In the genomic region with DNA sequence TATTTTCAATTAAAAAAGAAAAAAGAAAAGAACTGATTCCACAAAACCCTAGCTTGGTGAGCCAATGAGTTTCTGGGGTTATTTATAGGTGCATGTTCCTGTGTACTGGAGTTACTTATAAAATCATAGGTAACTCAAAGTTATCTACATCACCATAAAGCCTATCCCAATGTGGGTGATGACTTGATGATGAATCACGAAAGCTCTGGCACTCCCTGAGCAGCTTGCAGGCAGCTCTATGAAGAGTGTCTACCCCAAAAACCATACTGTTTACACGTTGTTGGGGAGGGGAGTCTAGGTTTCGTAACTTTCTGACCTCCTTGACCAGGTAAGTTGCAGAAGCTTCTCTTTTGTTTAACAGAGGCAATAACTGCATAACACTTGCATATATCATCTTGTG, we compare ENCODE assay signal across 20 mouse cellular contexts.
DNase-seq lines count a peak whose midpoint lies in the region; ATAC-seq and TF ChIP-seq lines count a peak whose summit lies in the region.
"Had no signal": no experiment of that assay in that cellular context is flagged by ENCODE, and none has a peak within 500 bp of the region (broad histone marks: within the 10 kb centered on the region; RNA-seq: fewer than 3 reads in every experiment).

No protein-coding gene starts in this region.

- H3ac ChIP-seq in C2C12 (ENCODE audit: control insufficient read depth, insufficient read length, low read depth): no peak overlapping the region
- H3ac ChIP-seq in myocyte (ENCODE audit: control insufficient read depth, insufficient read length): no peak overlapping the region

- H3K4me2 ChIP-seq in myocyte (ENCODE audit: low read depth): no peak overlapping the region
- H3K4me2 ChIP-seq in forebrain, embryonic 15.5 days (replicated peaks): no peak overlapping the region
- H3K4me2 ChIP-seq: embryonic facial prominence, embryonic 12.5 days; forebrain, embryonic 13.5 days had no signal

- WGBS in forebrain, embryonic 15.5 days: 82% methylated on average over 3 of the region's 3 CpGs

- H3K9me3 ChIP-seq in forebrain, embryonic 15.5 days: no peaks in the 10 kb centered on the region
- H3K9me3 ChIP-seq: embryonic facial prominence, embryonic 10.5 days; embryonic facial prominence, embryonic 12.5 days; forebrain, embryonic 13.5 days had no signal

- no peak overlapping the region for H3K4me3 ChIP-seq in C2C12 (ENCODE audit: insufficient read depth, poor library complexity, severe bottlenecking)
- no peak overlapping the region for H3K4me3 ChIP-seq in myocyte
- no peak overlapping the region for H3K4me3 ChIP-seq in forebrain, embryonic 15.5 days
- H3K4me3 ChIP-seq: embryonic facial prominence, embryonic 10.5 days; embryonic facial prominence, embryonic 12.5 days; forebrain, embryonic 13.5 days had no signal

- H3K27ac ChIP-seq in forebrain, embryonic 15.5 days (replicated peaks): no peak overlapping the region
- H3K27ac ChIP-seq: embryonic facial prominence, embryonic 10.5 days; embryonic facial prominence, embryonic 12.5 days; forebrain, embryonic 13.5 days had no signal

- TF ChIP-seq POLR2A in myocyte (IDR thresholded peaks at IDR 0.05; ENCODE audit: insufficient read length, low read depth): no peak

- no peaks in the 10 kb centered on the region for H3K36me3 ChIP-seq in C2C12 (ENCODE audit: control insufficient read depth, insufficient read depth)
- no peaks in the 10 kb centered on the region for H3K36me3 ChIP-seq in myocyte (ENCODE audit: control insufficient read depth, insufficient read depth)
- no peaks in the 10 kb centered on the region for H3K36me3 ChIP-seq in forebrain, embryonic 15.5 days
- H3K36me3 ChIP-seq: embryonic facial prominence, embryonic 10.5 days; embryonic facial prominence, embryonic 12.5 days had no signal

- no peak overlapping the region for H3K9ac ChIP-seq in forebrain, embryonic 15.5 days (replicated peaks)
- H3K9ac ChIP-seq: embryonic facial prominence, embryonic 12.5 days; forebrain, embryonic 13.5 days had no signal

- no peaks in the 10 kb centered on the region for H3K79me3 ChIP-seq in C2C12 (ENCODE audit: low read depth)

- H3K4me1 ChIP-seq in forebrain, embryonic 15.5 days: no peaks in the 10 kb centered on the region
- H3K4me1 ChIP-seq: embryonic facial prominence, embryonic 10.5 days; embryonic facial prominence, embryonic 12.5 days; forebrain, embryonic 13.5 days had no signal

- peak; percentile 7 for DNase-seq in 3134 (ENCODE audit: extremely low read depth, insufficient read length, low spot score)
- no peak for DNase-seq in gastrocnemius, adult 18-20 months (ENCODE audit: low spot score)
- DNase-seq: adrenal gland, adult 8-10 months; adrenal gland, postnatal 14 days; adrenal gland, postnatal 36 days; B cell, adult 2 months; cerebellum, adult 11-12 months; cerebellum, adult 2 months; cerebellum, adult 9-10 months; cerebellum, postnatal 10 days; cerebellum, postnatal 25 days had no signal

- H3K27me3 ChIP-seq in C2C12 (ENCODE audit: control insufficient read depth, insufficient read depth, insufficient read length) (no peaks in the 10 kb centered on the region), myocyte (ENCODE audit: control insufficient read depth, insufficient read depth, insufficient read length) (no peaks in the 10 kb centered on the region)
- H3K27me3 ChIP-seq in forebrain, embryonic 15.5 days: no peaks in the 10 kb centered on the region
- H3K27me3 ChIP-seq: embryonic facial prominence, embryonic 12.5 days; forebrain, embryonic 13.5 days; Patski had no signal

- no peak for TF ChIP-seq CTCF in C2C12 (IDR thresholded peaks at IDR 0.05; ENCODE audit: control insufficient read depth, insufficient read depth, insufficient read length)

- ATAC-seq in forebrain, embryonic 15.5 days (replicated peaks): no peak
- ATAC-seq: activated CD4-positive, CD25-positive, alpha-beta regulatory T cell, adult 4 months; forebrain, embryonic 13.5 days; forebrain, embryonic 16.5 days; Patski had no signal

- H3K79me2 ChIP-seq in C2C12 (ENCODE audit: control insufficient read depth, insufficient read depth) (no peaks in the 10 kb centered on the region), myocyte (ENCODE audit: control insufficient read depth, insufficient read depth) (no peaks in the 10 kb centered on the region)

TF ChIP-seq in C2C12, 6 proteins besides CTCF, POLR2A, EP300 and RAD21:
- TF ChIP-seq CEBPB (IDR thresholded peaks at IDR 0.05; ENCODE audit: low read depth): peak; percentile 72
- TF ChIP-seq MYOG (IDR thresholded peaks at IDR 0.05; ENCODE audit: control insufficient read depth, extremely low read depth, insufficient read length): no peak
- no peak for TF ChIP-seq USF1 (IDR thresholded peaks at IDR 0.05; ENCODE audit: low read depth)
- peak; percentile 78 for TF ChIP-seq FOSL1 (IDR thresholded peaks at IDR 0.05; ENCODE audit: insufficient read depth, low read length, poor library complexity, severe bottlenecking)

TF ChIP-seq in myocyte, 11 proteins besides CTCF, POLR2A, EP300 and RAD21:
- TF ChIP-seq REST (IDR thresholded peaks at IDR 0.05; ENCODE audit: insufficient read depth, insufficient read length): no peak
- no peak for TF ChIP-seq POLR2AphosphoS2 (IDR thresholded peaks at IDR 0.05; ENCODE audit: insufficient read length, low read depth)
- TF ChIP-seq MAX (IDR thresholded peaks at IDR 0.05; ENCODE audit: low read depth): no peak
- no peak for TF ChIP-seq E2F4 (IDR thresholded peaks at IDR 0.05; ENCODE audit: insufficient read depth)
- no peak for TF ChIP-seq USF1 (IDR thresholded peaks at IDR 0.05; ENCODE audit: low read depth)
- TF ChIP-seq CEBPB (IDR thresholded peaks at IDR 0.05; ENCODE audit: insufficient read depth, poor library complexity, severe bottlenecking): peak; percentile 19; the same call in 1 of the 2 replicates
